Mouse (Mus musculus) ES-E14 (cell line): ENCODE data around the gene Dnah1.

Experiments used
- CHD2 ChIP-seq: IDR thresholded peaks from 2 replicates; pipeline ENCODE4 v1.6.1; 2014; ENCODE audit warnings: mild to moderate bottlenecking, low read depth, low read length, inconsistent platforms
- MAFK ChIP-seq: IDR thresholded peaks from 2 replicates; pipeline ENCODE4 v1.6.1; 2014; ENCODE audit warnings: mild to moderate bottlenecking, low read depth, low read length, inconsistent platforms; ENCODE audit not compliant: insufficient read depth
- ZC3H11A ChIP-seq: IDR thresholded peaks from 2 replicates; pipeline ENCODE4 v1.6.1; 2012; ENCODE audit warnings: low read depth, mild to moderate bottlenecking, inconsistent platforms, low read length, borderline replicate concordance

DNA sequence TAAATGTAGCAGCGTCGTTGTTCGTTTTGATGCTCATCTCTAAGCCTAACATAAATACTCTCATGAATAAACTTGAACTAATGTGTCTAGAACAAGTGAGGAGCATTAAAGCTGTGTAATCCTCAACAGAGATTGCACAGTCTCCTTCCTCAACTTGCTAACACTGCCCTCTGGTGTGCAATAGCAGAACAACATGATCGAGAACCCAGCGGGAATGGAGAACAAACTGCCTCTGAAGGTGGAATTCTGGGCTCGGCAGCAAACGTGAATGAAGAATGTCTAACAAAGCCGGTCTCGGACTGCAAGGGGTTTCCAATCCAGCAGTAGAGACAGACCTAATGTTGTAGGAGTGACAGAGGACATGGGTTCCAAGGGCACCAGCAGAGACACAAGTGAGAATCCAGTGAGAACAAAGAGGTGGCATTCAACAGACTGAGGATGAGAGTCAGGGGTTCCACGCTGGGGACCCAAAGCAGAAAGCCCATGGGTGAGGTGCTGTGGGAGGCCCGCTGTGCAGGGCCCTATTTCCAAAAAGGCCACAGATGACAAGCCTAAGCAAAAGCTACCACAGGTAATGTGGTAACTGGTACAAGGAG, 89.6 kb downstream of the Dnah1 start:
- no peak for TF ChIP-seq CHD2
- no peak for TF ChIP-seq ZC3H11A
- no peak for TF ChIP-seq MAFK
